Mouse (Mus musculus) forebrain, embryonic 16.5 days (tissue): ENCODE measurements around the gene Cnga1. TPM values are rescaled to one million over a fixed set of nuclear protein-coding genes. Genes with fewer than 3 reads are reported as not detected.

ENCODE experiments used
- ATAC-seq: fragments of 200-750 bp; cut with Nextera tagmentation; 2 replicates; pipeline ENCODE4 v1.8.0; 2017; ENCODE audit warnings: mild to moderate bottlenecking, moderate library complexity
- H3K27ac ChIP-seq: fragments of 300-500 bp; sonication (generic); 2 replicates; pipeline ENCODE4 v1.5.1; 2014; ENCODE audit warnings: low read length, control low read depth
- H3K27me3 ChIP-seq: fragments of 300-500 bp; sonication (generic); replicated peaks from 2 replicates; pipeline ENCODE4 v1.6.1; 2014; ENCODE audit warnings: low read length; ENCODE audit not compliant: control insufficient read depth, insufficient read depth
- H3K36me3 ChIP-seq: fragments of 300-500 bp; sonication (generic); 2 replicates; pipeline ENCODE4 v1.6.1; 2014; ENCODE audit not compliant: control insufficient read depth, insufficient read depth
- H3K4me1 ChIP-seq: fragments of 300-500 bp; sonication (generic); replicated peaks from 2 replicates; pipeline ENCODE4 v1.6.1; 2014; ENCODE audit warnings: low read length; ENCODE audit not compliant: control insufficient read depth, insufficient read depth
- H3K4me2 ChIP-seq: fragments of 300-500 bp; sonication (generic); 2 replicates; pipeline ENCODE4 v1.6.1; 2014; ENCODE audit warnings: mild to moderate bottlenecking, low read length, control low read depth
- H3K4me3 ChIP-seq: fragments of 300-500 bp; sonication (generic); replicated peaks from 2 replicates; pipeline ENCODE4 v1.5.1; 2014; ENCODE audit warnings: mild to moderate bottlenecking, low read length, control low read depth
- H3K9ac ChIP-seq: fragments of 300-500 bp; sonication (generic); replicated peaks from 2 replicates; pipeline ENCODE4 v1.6.1; 2014; ENCODE audit warnings: low read depth, low read length, control low read depth
- H3K9me3 ChIP-seq: fragments of 300-500 bp; sonication (generic); 2 replicates; pipeline ENCODE4 v1.6.1; 2016; ENCODE audit warnings: low read length; ENCODE audit not compliant: control insufficient read depth
- WGBS: fragments of 180-500 bp; shearing (Covaris S2); extraction: QIAGEN DNeasy Blood & Tissue Kit; methylation state at CpG from one replicate; pipeline ENCODE4 v1.1.7; 2014; 5-methylcytosine and 5-hydroxymethylcytosine counted together
- polyA plus RNA-seq: library from polyadenylated mRNA; unstranded; fragments of >200 nt; fragmentation: Nextera tagmentation; extraction: Ambion mirVana; gene quantifications from 2 replicates; pipeline ENCODE4 v1.2.1, GENCODE M21; 2015

Gene Cnga1
- polyA plus RNA-seq, 1 experiment from 2014 or later: not detected

- Histone ChIP-seq H3K27me3 (no peaks in the 10 kb centered on the region; the same call in 1 of the 2 replicates), H3K4me3 (no peak overlapping the region), H3K9me3 (no peaks in the 10 kb centered on the region), H3K4me1 (no peaks in the 10 kb centered on the region), H3K27ac (no peak overlapping the region), H3K36me3 (no peaks in the 10 kb centered on the region), H3K9ac (no peak overlapping the region), H3K4me2 (no peak overlapping the region)
- ATAC-seq: no peak
- WGBS: 50% methylated on average over 3 of the region's 3 CpGs
Measured at GRCm38 (mm10) chr5:72664854-72665253, 20.8 kb upstream of the Cnga1 start.

- ATAC-seq: peak; percentile 72
Measured at GRCm38 (mm10) chr5:72664126-72664525, 20.1 kb upstream of the Cnga1 start.

DNA sequence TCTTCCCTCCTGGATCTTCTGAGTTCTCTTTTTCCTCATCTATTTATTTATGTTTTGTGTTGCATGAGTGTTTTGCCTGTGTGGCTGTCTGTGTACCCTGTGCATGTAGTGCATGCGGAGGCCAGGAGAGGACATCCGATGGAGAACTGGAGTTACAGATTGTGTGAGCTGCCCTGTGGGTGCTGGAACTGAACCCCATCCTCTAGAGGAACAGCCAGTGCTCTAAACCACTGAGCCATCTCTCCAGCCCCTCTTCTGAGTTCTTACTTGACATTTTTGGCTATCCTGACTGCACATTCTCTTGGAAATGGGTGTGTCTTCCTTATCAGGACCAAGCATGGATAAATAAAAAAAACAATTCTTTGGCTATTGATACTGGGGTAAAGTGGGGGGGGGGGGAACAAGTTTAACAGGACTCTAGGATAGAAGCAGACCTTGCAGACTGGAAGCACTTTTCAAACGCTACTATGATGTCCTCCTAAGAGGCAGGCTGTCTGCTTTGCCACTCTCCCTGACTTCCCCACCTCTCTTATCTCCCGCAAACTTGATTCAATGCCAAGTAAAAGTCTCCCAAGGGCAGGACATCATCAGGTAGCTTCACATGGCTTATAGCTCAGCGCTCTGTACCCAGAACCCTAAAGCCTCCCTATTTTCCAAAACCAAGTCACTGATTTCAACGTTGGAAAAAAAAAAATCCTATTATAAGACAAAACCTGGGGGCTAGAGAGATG is 17.1 kb upstream of the Cnga1 start:
- 90% methylated on average over 6 of the region's 6 CpGs for WGBS
- no peak for ATAC-seq

More at GRCm38 (mm10) chr5:72664126-72664525, 20.1 kb upstream of the Cnga1 start:
- Histone ChIP-seq H3K4me2 (no peak overlapping the region), H3K4me1 (no peaks in the 10 kb centered on the region), H3K9me3 (no peaks in the 10 kb centered on the region), H3K27me3 (no peaks in the 10 kb centered on the region; the same call in 1 of the 2 replicates), H3K4me3 (no peak overlapping the region), H3K27ac (no peak overlapping the region), H3K36me3 (no peaks in the 10 kb centered on the region), H3K9ac (no peak overlapping the region)
- WGBS: 80% methylated on average over 5 of the region's 5 CpGs

DNA sequence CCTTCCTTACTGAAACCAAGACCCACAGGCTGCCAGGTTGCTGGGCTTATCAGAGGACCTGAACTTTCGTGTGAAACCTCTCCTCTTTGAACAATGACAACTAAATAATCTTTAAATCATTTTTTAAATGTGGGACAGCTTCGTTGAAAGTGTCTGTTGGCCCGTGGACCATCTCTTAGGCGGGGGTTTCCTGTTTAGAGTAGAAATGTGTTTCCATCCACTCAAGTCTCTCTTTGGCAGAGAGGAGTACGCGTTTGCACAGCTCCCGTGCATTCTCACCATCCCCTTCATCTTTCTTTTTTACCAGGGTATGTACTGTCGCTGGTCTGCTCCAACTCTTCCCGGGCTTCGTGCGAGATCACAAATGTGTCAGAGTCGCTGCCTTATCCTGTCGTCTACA is 14.3 kb upstream of the Cnga1 start:
- H3K9ac ChIP-seq: no peak overlapping the region
- no peaks in the 10 kb centered on the region for H3K9me3 ChIP-seq
- H3K36me3 ChIP-seq: no peaks in the 10 kb centered on the region
- H3K27ac ChIP-seq: no peak overlapping the region
- no peak for ATAC-seq
- H3K27me3 ChIP-seq: no peaks in the 10 kb centered on the region; the same call in 1 of the 2 replicates
- WGBS: 89% methylated on average over 13 of the region's 13 CpGs
- no peak overlapping the region for H3K4me3 ChIP-seq
- no peaks in the 10 kb centered on the region for H3K4me1 ChIP-seq
- no peak overlapping the region for H3K4me2 ChIP-seq

More for the DNA sequence above, 17.1 kb upstream of the Cnga1 start:
- H3K27me3 ChIP-seq: no peaks in the 10 kb centered on the region; the same call in 1 of the 2 replicates
- no peaks in the 10 kb centered on the region for H3K9me3 ChIP-seq
- no peaks in the 10 kb centered on the region for H3K36me3 ChIP-seq
- no peaks in the 10 kb centered on the region for H3K4me1 ChIP-seq
- H3K4me2 ChIP-seq: no peak overlapping the region
- no peak overlapping the region for H3K9ac ChIP-seq
- H3K27ac ChIP-seq: no peak overlapping the region
- no peak overlapping the region for H3K4me3 ChIP-seq

DNA sequence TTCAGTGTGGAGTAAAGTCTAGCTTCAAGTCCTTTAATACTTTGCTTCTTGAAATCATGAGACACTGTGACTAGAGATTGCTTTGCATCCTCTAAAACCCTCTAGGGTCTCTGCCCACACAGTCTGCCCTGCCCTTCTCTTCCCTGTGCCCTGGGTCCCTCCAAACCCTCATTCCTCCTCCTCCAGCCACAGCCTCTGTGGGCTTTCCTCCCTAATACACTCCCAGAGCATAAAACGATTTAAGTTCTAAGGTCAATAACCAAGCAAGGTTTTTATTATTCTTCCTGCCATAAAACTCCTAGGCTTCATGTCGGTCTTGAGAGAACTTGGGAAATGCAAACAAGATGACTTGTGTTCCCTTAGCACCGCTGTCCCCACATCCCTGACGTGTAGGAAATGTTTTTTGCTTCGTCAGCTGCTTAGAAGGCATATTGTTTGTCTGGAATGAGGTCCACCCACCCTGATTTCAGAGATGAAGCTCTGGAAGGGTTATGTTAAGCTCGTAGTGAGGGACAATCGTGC is 12.3 kb upstream of the Cnga1 start:
- Histone ChIP-seq H3K36me3 (no peaks in the 10 kb centered on the region), H3K4me2 (no peak overlapping the region), H3K9ac (no peak overlapping the region), H3K27ac (no peak overlapping the region), H3K4me3 (no peak overlapping the region), H3K9me3 (no peaks in the 10 kb centered on the region), H3K4me1 (no peaks in the 10 kb centered on the region), H3K27me3 (no peaks in the 10 kb centered on the region; the same call in 1 of the 2 replicates)
- ATAC-seq: no peak
- WGBS: 64% methylated on average over 7 of the region's 7 CpGs

DNA sequence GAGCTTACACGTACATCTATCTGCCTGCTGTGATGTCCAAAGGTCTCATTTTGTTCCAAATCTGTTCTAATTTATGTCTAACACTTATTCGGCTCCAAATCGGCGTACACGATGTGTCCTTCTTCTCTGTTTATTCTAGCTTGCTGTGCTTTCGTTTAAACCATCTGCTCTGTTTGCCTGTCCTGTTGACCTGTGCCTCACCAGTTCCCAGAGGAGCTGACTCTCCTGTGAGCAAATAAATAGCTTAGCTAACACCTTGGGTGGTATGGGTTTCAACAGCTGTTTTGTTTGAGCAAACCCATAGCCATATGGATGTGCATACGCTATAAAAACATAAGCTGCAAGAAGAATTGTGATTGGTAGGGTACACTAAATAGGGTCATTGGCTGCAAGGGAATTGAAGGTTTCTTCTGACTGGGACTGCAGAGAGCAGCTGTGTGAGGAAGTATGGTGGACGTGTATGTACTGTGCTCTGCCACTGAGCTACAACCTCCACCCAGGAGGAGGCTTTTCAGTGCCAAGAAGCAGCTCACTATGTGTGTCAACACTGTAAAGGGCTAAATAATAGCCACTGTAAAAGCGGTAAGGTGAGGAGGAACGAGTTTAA is 9.1 kb upstream of the Cnga1 start:
- Histone ChIP-seq H3K27ac (no peak overlapping the region), H3K4me2 (no peak overlapping the region), H3K9me3 (no peaks in the 10 kb centered on the region), H3K4me3 (no peak overlapping the region), H3K27me3 (peaks cover 9% of the 10 kb centered on the region), H3K9ac (no peak overlapping the region), H3K4me1 (no peaks in the 10 kb centered on the region; the same call in 1 of the 2 replicates), H3K36me3 (no peaks in the 10 kb centered on the region)
- 51% methylated on average over 10 of the region's 10 CpGs for WGBS
- ATAC-seq: peak; percentile 68

DNA sequence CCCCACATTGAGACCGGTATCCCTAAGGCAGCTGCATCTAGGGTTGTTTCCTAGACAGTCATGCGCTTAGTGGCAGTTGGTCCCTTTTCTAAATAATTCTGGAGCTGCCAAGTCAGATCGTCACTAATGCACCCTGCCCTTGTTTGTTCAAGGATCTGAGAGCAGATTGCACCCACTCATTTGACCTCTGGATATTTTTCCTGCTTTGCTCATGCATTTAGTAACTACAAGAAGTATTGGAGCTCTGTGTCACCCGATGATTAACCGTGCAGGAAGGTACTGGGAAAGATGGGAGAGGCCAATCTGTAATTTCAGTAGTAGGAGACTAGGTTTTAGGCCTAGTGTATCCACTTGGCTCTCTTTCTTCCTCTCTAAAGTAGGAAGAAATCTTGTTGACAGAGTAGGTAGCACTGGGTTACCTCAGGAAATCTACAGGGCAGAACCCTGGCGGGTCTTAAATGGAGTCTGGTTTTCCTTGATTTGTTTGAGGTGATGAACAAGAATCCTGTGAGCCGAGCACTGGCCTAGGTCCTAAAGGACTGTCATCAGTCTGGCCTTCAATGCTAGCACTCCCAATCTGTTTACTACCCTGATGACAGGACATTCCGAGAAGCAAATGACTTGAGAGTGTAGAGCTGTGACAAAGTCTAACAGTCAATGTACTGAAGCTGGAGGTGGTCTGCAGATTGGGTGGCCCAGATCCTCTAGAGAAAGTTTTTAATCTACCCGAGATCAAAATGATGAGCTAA is 5.1 kb upstream of the Cnga1 start:
- no peak overlapping the region for H3K4me3 ChIP-seq
- H3K4me1 ChIP-seq: peaks cover 13% of the 10 kb centered on the region
- ATAC-seq: no peak
- no peak overlapping the region for H3K4me2 ChIP-seq
- no peaks in the 10 kb centered on the region for H3K36me3 ChIP-seq
- H3K9ac ChIP-seq: no peak overlapping the region
- peaks cover 18% of the 10 kb centered on the region for H3K27me3 ChIP-seq
- no peak overlapping the region for H3K27ac ChIP-seq
- WGBS: 89% methylated on average over 9 of the region's 9 CpGs
- H3K9me3 ChIP-seq: no peaks in the 10 kb centered on the region

GRCm38 (mm10) chr5:72647958-72648595 is 4.0 kb upstream of the Cnga1 start:
- H3K27me3 ChIP-seq: peaks cover 18% of the 10 kb centered on the region
- H3K9me3 ChIP-seq: no peaks in the 10 kb centered on the region
- no peaks in the 10 kb centered on the region for H3K36me3 ChIP-seq
- peaks cover 13% of the 10 kb centered on the region for H3K4me1 ChIP-seq
- peak overlapping the region; percentile 26; the same call in 1 of the 2 replicates for H3K9ac ChIP-seq
- peak; percentile 64 for ATAC-seq
- no peak overlapping the region for H3K27ac ChIP-seq
- 6% methylated on average over 18 of the region's 18 CpGs for WGBS
- H3K4me3 ChIP-seq: peak overlapping the region; percentile 54
- peak overlapping the region; percentile 97 for H3K4me2 ChIP-seq
